Mouse (Mus musculus) left cerebral cortex, postnatal 36 days (tissue): ENCODE measurements around the gene Col24a1. TPM values are rescaled to one million over a fixed set of nuclear protein-coding genes. Genes with fewer than 3 reads are reported as not detected.

Experiments
- DNase-seq, 2 experiments: peaks; one replicate each; pipeline ENCODE4 v3.0.0; 2021 to 2022; ENCODE audit warnings: low spot score in 2 of 2, mixed read lengths in 1 of 2
- intact Hi-C: fragments of 180-260 bp; cut with DNase I; formaldehyde crosslinking; loops from one replicate; pipeline ENCODE4 v1.15.1; 2025
- total RNA-seq, 2 experiments: library from RNA; stranded (reverse); gene quantifications; 2 replicates each; pipeline ENCODE4 v1.2.3; 2021

Col24a1 gene
- total RNA-seq: 1 to 10 TPM; 1.9 to 3.6 TPM

DNA sequence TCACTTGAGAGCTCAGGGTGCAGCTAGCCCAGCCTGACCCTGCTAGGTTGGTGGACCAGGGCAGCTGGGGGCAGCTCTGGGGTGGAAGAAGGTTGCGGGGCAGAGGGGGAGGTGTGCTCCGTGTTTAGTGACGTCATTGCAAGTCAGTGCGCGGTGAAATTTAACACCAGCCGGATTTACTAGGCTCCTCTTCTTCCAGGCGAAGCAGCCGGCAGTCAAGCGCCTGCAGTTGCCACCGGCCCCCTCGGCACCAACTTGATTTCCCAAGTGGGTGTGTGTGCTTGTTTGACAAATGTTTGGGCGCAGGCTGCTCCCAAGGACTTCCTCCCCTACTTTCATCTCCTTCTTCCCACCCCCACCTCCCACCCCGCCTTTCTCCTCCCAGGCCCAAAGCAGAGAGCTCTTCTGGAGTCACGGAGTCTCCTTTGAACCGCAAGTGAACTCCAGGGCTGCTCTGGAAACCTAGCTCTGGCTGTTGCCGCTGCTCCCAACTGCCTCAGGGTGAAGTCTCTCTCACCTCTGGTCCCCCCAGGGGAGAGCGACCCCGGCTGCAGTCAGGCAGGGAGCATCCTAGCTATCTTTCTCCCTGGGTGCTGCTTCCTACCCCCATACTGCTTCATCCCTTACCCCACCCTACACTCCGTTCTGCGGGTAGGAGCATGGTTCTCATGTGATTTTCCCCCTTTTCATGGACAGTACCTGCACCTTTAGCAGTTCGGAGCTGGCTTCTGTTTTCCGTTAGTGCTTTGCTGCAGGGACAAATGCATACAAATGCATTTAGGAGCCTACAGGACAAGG lies at the start of gene Col24a1:
TSS of gene Col24a1 (plus strand) at position 136 of the 798 bp plus-strand sequence.
- intact Hi-C loops: no loop called here
- DNase-seq: peak; percentile 18 to 26

DNA sequence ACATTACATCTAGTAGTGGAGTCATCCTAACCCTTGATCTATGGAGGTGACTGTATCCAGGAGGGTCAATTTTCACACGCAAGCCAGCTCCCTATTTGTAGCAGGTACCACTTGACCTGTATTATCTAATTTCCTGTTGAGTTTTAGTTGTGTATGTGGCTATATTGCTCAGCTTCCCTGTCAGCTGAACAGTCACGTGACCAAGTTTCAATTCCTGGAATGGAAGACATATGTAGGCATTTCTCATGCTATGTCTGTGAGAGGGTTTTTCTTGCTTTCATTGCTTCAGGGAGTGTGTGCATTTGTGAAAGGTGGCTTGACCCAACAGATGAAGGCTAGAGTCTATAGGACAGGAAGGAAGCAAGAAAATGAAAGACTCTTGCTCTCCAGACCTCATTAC lies 44.2 kb upstream of the Col24a1 start:
- no peak for DNase-seq
- intact Hi-C loops: no loop called here

DNA sequence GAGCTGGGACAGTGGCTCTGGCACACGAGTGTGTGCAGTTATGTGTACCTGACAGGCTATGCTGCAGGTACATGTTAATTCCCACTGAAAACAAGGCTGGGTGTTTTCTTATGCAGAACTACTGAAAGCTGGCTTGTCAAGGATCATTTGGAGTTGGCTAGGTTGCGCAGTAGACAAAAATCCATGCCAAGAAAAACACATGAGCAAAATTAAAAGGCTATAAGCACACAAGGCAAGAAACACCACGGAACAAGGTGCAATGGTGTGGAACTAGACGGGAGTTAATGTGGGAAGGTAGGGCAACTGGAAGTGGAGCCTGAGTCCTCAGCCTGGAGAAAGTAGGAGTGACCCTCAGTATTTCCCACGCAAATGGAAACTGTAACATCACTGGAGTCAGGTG lies 39.2 kb upstream of the Col24a1 start:
- intact Hi-C loops: no loop called here
- no peak for DNase-seq

DNA sequence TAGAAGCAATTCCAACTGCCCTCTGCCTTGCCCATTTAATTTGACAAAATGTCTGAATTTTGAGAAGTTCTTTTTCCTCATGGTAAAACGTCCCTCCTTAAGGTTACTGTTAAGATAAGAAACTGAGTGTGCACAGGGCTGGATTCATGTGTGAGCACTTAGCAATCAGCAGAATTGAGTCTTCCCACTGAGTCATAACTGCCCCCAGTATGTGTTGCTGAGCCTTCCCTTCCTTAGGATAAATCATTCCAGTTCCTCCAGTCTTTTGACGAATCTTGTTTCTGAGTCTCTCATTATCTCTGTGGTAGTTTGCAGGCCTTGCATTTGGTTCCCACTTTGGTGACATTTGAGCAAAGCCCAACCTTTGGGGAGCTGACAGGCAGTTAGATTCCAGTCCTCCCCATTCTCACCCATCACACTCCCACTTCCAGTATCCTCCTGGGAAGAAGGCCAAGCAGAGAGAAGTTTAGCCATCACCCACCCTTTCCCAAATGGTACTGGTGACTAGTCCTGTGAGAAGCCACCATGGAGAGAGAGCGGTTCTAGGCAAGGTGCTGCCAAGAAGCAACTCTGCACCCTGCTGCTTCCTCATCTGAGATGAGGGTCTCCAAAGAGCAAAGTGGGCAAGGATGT lies 37.4 kb upstream of the Col24a1 start:
- peak; percentile 16 to 29 for DNase-seq
- intact Hi-C loops: no loop called here

DNA sequence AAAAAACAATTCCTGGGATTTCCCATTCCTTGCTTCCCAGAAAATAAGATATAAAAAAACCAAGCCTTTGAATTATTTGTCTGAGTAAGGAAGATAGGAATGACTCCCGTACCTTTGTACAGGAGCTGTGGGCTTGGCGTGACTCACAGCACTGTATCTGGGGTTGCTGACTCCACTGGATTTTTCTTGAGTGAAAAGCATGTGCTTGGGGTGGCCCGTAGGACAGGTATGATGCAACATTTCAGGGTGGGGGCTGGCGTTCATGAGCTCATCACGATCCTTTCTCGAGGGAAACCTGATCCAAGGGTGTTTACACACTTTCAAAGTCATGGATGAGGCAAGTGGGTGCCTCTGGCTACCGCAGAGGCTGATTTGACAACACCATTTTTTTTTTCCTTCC lies 35.6 kb upstream of the Col24a1 start:
- DNase-seq: no peak
- intact Hi-C loops: no loop called here

DNA sequence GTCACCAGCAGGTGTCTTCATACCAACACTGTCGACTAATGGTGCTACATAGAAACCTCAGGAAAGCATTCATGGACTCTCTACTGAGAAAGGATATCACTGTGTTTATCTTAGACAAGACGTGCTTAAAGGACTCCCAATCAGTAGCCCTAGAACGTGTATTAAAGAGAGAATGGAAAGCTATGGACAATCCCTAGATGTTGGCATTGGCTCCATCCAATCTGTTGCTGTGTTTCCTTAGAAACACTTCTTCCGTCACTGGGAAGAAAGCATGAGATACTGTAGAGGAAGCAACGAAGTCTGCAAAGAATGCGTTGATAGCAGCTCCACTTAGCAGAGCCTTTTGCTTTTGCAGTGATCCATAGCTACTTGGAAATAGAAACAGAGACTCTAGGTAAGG lies 32.6 kb upstream of the Col24a1 start:
- no peak for DNase-seq
- intact Hi-C loops: no loop called here

DNA sequence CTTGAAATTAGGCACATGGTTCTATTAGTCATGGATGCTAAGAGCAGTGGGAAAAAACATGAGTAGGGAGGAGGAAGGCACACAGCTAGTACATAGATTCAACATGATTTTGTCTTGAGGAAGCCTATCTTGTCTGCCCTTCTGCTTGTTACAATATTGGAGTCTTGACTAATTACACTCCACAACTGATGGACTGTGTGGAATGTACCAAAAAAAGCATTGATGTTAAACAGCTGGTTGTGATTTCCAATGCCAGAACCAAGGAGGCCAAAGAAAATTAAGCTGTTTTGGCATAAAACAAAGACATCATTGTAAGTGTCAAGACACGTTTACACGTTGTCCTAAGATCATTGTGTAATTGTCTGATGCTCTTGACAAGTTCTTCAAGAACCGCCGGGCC lies 29.1 kb upstream of the Col24a1 start:
- DNase-seq: no peak
- intact Hi-C loops: no loop called here

DNA sequence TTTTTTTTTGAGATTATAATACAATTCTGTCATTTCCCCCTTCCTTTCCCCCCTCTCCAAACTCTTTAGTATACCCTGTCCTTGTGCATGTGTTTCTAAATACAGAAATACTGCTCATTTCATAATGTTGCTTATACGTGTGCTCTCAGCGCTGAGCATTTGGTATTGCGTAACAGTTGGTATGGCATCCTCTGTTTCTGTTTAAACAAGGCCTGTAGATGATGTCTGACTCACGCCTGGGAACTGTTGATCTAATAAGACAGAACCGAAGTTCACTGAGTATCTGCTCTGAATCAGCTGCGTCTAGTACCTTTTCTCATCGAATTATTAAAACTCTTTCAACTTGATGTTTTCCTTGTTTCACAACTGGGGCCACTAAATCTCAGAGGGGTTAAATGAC lies 24.2 kb upstream of the Col24a1 start:
- DNase-seq: no peak
- intact Hi-C loops: no loop called here

DNA sequence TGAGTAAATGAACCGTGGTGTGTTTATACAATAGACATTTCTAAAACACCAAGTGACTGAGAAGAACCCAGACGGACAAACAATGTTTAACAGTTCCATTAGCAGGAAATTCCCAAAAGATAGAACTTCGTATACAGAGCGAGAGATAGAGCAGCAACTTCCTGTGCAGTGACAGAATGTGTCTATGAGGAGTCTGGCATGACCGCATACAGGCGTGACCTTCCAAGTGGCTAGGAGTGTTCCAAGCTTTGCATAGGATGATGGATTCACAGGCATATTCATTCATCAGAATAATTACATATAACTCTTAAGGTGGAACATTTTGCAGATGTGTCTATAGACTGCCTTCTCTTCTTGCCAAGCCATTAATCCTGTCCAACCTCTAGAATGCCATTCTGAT lies 18.1 kb upstream of the Col24a1 start:
- intact Hi-C loops: no loop called here
- DNase-seq: no peak

DNA sequence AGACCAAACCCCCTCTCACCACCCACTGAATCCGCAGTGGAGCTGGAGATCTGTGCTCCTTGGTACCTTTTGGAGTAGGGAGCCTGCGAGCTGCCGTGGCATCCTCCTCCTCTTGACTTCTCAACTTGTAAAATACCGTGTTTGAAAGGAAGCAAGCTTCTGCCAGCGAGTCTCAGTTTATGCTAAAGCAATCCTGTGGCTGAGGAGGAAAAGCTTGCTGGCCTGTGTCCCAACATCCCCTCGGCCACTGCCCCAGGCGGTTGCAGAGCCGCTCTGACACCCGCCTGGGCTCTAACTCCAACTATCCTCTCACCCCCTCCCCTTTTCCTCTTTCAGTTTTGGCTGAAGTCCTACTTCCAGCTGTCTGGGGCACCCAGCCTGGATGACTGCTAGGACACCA lies 935 bp downstream of the Col24a1 start:
- intact Hi-C loops: no loop called here
- DNase-seq: no peak

DNA sequence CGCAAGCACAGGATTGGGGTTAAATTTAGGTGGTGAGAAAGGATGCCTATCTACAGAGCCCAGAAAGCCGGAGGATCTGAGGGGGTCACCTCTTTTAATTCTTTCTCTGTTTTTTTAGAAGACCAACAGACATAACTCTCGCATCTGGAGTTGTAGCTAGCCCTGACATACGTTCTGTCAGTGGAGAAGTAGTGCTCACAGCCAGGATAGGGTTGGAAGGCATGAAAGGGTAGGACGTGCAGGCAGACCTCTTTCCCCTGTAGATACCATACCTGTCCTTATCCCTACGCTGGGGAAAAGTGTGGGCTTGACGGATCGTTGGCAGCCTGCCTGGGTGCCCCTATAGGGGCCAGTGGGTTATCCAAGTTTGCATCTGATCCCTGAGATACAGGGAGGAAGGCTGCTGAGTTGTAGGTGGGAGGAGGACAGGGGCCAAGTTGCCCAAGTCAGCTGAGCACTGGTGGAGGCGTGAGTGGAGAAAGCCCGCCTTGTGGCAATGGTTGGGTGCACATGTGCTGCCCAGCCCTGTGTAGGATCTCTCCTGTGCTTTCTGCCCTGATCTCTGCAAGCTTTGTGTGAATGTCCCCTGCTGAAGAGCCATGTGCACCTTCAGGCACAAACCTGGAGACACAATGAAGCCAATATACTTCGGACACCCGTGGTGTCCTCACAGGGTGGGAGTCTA lies 1.5 kb downstream of the Col24a1 start:
- intact Hi-C loops: no loop called here
- no peak for DNase-seq

DNA sequence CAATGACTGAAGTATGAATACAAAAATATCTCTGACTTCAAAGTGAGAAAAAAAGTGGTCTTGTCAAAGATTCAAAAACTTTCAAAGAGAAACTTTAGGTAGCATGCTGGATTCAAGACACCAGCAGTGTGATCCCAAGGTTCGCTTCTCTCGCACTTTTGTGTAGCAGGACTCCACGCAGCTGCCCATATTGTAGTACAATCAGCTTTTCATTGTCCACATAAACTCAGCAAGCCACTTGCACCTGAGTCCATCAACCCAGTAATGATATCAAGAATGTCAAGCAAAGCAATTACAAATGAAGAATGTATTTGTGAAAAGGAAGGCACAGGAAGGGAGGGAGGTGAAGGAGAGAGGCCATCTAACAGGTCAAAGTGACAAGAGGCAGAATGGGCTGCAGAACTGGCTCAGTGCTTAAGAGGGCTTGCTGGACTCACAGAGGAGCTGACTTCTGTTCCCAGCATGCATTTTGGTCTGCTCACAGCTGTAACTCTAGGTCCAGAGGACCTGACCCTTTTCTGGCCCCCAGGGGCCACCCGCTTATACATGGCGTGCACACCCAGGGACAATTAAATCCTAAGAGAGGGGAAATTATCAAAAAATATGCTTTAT lies 7.8 kb downstream of the Col24a1 start:
- intact Hi-C loops: no loop called here
- DNase-seq: no peak

DNA sequence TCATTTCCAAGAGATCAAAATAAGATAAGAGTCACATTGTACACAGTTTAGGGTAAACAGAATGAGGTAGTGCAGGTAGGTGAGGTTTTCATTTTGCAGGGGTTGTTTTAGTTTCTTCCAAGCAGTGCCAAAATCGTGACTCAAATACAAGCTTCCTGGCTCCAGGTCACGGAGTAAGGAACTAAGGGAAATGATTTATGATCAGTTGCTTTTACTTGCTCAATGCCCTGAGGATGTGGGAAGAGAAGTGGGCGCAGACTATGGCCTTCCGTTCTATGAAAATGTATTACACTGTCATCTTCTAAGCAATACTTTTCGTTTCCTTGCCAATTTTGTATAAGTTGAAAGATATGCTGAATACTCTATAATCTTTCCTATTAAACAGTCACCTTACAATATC lies 13.0 kb downstream of the Col24a1 start:
- DNase-seq: no peak
- intact Hi-C loops: no loop called here

DNA sequence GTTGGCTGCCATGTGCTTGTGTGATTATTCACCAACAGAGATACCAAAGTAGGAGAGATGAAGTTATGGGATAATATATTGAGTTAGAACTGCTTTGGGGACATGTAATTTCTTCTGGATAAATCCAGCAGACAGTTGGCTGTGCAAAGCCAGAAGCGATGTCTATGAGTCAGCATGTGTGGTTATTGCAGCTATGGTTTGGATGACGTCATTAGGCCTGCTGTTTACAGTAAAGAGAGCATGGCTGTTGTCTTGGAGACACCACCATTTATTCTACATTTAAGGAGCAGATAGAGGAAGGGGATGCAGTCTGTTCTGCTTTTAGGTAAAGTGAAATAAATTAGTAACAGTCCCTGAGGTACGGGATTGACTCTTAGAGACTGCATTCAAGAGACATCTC lies 14.9 kb downstream of the Col24a1 start:
- no peak for DNase-seq

DNA sequence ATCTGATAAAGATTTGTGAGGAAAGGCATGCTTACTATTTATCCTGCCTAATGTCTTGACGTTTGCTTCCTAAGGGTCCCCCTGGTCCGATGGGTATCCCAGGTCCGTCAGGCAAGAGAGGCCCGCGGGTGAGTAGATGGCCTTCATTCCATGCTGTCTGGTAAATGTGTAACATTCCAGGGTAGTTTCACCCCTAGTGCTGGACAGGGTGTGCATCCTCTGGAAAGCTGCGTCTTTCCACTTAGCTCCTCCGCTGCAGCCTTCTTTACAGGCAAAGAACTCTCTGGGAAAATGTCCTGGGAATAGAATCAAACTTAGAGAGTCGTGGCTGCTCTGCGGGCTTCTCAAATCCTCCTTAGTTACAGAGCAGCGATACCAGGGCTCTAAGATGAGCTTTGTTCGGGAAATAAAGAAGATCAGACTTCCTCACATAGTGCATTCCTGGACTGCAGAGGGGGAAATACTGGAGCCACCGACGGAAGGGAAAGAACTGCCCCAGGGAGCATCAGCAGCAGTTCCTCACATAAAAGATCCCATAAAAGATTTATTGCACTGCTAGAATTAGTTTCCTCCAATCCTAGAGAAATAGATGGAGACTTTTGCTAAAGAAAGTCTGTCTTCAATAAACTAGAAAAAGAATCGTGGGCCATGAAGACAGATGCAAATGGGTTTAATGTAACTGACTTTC lies 28.5 kb downstream of the Col24a1 start:
- intact Hi-C loops: no loop called here
- DNase-seq: no peak

More for the DNA sequence above, 14.9 kb downstream of the Col24a1 start:
- intact Hi-C loops: no loop called here

DNA sequence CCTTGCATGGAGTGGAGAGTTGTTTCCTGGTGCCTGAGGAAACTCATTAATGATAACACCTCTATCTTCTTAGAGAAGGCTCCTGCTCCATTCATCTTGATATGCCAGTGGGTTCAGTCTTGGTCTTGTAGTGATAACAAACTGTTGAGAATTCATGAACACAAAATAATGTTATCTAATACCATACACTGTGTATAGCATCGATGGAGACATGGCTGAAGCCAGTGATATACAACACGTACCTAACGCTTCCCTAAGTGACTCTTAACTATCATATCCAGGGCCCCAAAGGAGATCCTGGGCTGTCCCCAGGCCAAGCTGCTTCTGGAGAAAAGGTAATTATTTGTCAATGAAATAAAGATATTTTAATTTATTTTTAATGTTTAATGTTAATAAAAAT lies 33.1 kb downstream of the Col24a1 start:
- intact Hi-C loops: no loop called here
- DNase-seq: no peak

DNA sequence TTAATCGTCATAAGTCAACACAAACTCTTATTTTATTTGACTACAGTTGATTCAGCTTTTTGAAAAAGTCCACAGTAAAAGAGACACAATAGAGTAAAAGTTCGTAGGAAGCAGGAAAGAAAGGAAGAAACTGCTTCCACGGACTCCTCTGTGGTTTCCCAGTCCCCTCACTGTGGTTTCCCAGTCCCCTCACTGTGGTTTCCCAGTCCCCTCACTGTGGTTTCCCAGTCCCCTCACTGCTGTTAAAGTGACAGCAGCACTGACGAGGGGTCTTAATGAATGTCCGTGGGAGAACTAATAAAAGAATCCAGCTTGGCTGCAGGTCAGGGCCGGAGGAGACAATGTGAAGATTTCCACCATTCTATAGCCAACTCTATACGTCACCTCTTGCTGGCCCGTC lies 39.4 kb downstream of the Col24a1 start:
- DNase-seq: no peak
- intact Hi-C loops: no loop called here

DNA sequence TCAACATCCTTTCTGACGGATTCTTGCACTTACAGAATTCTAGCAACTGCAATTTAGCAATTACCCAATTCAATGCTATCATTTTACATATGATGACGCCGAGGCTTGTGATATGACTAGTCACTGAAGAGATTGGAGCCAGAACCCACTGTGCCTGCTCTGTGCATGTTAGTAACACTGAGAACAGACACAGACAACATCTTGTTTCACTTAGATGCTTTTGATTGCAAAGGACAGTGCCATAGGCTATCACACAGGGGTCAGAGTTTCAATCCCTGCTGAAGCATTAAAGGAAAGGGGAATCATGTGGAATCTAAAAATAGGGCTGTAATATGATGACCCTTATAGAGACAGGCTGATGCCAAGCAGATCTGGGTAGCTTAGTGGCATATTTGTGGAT lies 41.8 kb downstream of the Col24a1 start:
- no peak for DNase-seq
- intact Hi-C loops: no loop called here

DNA sequence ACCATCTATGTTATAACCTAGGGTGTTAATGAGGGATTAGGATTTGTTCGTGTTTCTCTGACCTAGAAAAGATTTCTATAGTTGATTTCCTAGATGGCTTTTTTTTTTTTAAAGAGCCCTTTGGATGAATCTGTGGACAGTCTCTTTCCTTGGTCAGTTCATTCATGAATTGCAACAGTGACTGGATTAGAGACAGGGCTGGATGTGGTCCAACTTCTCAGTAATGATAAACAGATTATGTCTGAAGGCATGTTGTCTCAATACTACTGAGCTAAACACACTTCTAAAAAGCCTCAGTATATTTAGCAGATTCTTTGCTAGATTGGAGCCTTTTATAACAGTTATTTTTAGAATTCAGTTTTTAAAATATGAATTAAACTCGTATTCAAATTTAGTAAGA lies 44.9 kb downstream of the Col24a1 start:
- no peak for DNase-seq
- intact Hi-C loops: no loop called here
